Mouse (Mus musculus): ENCODE data around the gene Pramel5. TPM values are rescaled to one million over a fixed set of nuclear protein-coding genes. Genes with fewer than 3 reads are reported as not detected.
"Not testable (repeated sequence)": the region's sequence is repeated elsewhere in the genome, so short reads cannot be mapped to it uniquely, and the experiment has no call there.

Pramel5 gene
- not detected in 2 replicates for polyA plus RNA-seq (2014; fragmentation: Nextera tagmentation; extraction: Ambion mirVana)

- not testable (repeated sequence) for H3K4me2 ChIP-seq (replicated peaks); ATAC-seq (ENCODE audit: low FRiP score); H3K4me1 ChIP-seq (replicated peaks; ENCODE audit: control insufficient read depth, insufficient read depth, low read length); H3K9ac ChIP-seq; H3K27me3 ChIP-seq (ENCODE audit: control insufficient read depth, insufficient read depth, low read length); H3K4me3 ChIP-seq (replicated peaks; ENCODE audit: low read length); H3K36me3 ChIP-seq (replicated peaks; ENCODE audit: control insufficient read depth, insufficient read depth); DNase-seq (ENCODE audit: low spot score); H3K27ac ChIP-seq
- WGBS, result 64% methylated on average over 1 of the region's 1 CpGs
- 0 out of 2 replicates have a peak, but pooled peaks cover 12% of the 10 kb centered on the region for H3K9me3 ChIP-seq (ENCODE audit: control insufficient read depth, low read length)
These were observed at the start of gene Pramel5 for GRCm38 (mm10) chr4:144280388-144280787. TSS of gene Pramel5 (minus strand) at chr4:144280488.

DNA sequence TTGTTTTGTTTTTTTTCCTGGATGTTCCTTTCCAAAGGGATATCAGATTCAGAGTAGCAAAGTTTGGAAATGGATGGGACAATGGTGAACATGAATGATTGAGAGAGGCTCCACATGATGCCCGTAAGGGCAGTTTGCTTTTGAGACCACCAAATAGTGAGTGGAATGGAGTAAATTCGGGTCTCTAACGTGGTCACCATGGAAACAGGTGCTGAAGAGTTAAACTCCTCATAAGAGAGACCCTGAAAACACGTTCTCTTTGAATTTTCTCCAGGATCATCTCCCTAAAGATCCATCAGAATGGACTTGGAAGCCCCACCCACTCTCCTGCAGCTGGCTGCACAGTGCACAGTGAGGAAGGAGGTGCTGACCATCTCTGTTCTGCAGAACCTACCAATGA, 49.7 kb upstream of the Pramel5 start, which contains the start of gene Gm13128:
Gene Gm13128, plus strand, starts transcription at position 301 of the 400 bp plus-strand sequence.
- not testable (repeated sequence) for H3K27ac ChIP-seq; H3K4me3 ChIP-seq (replicated peaks; ENCODE audit: low read length); H3K9ac ChIP-seq; H3K9me3 ChIP-seq (ENCODE audit: control insufficient read depth, low read length); H3K4me2 ChIP-seq (replicated peaks); H3K4me1 ChIP-seq (replicated peaks; ENCODE audit: control insufficient read depth, insufficient read depth, low read length); H3K27me3 ChIP-seq (ENCODE audit: control insufficient read depth, insufficient read depth, low read length); H3K36me3 ChIP-seq (replicated peaks; ENCODE audit: control insufficient read depth, insufficient read depth); ATAC-seq (ENCODE audit: low FRiP score); DNase-seq (ENCODE audit: low spot score)
- 64% methylated on average over 4 of the region's 4 CpGs for WGBS

- ATAC-seq (ENCODE audit: low FRiP score), result not testable (repeated sequence)
These were observed 32.6 kb upstream of the Pramel5 start for GRCm38 (mm10) chr4:144312666-144313460.

DNA sequence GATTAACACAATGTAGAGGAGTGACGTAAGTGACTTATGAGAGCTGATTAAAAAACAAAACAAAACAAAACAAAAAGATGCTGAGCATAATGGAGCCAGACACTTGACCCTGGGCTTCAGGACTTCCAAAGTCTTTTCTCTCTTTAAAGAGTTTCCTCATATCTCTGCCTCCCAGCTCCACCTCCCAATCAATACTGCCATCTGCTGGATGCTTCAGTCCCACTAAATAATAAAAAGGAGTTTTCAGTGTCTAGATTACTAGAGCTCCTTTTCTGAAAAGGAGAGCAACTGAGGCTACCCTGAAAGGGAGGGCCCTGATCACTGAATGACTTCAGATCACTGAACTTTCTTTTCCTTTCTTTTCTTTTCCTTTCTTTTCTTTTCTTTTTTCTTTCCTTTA, 19.1 kb upstream of the Pramel5 start:
- H3K9ac ChIP-seq; H3K4me3 ChIP-seq (replicated peaks; ENCODE audit: low read length); DNase-seq (ENCODE audit: low spot score); H3K9me3 ChIP-seq (ENCODE audit: control insufficient read depth, low read length); H3K27ac ChIP-seq; H3K4me2 ChIP-seq (replicated peaks); ATAC-seq (ENCODE audit: low FRiP score); H3K27me3 ChIP-seq (ENCODE audit: control insufficient read depth, insufficient read depth, low read length); H3K36me3 ChIP-seq (replicated peaks; ENCODE audit: control insufficient read depth, insufficient read depth); H3K4me1 ChIP-seq (replicated peaks; ENCODE audit: control insufficient read depth, insufficient read depth, low read length): not testable (repeated sequence)
- WGBS, result 61% methylated on average over 1 of the region's 1 CpGs

More at GRCm38 (mm10) chr4:144312666-144313460, 32.6 kb upstream of the Pramel5 start:
- H3K4me1 ChIP-seq (replicated peaks; ENCODE audit: control insufficient read depth, insufficient read depth, low read length); H3K9me3 ChIP-seq (ENCODE audit: control insufficient read depth, low read length); H3K4me3 ChIP-seq (replicated peaks; ENCODE audit: low read length); H3K27me3 ChIP-seq (ENCODE audit: control insufficient read depth, insufficient read depth, low read length); H3K4me2 ChIP-seq (replicated peaks); DNase-seq (ENCODE audit: low spot score); H3K36me3 ChIP-seq (replicated peaks; ENCODE audit: control insufficient read depth, insufficient read depth); H3K9ac ChIP-seq; H3K27ac ChIP-seq: not testable (repeated sequence)
- 74% methylated on average over 2 of the region's 2 CpGs for WGBS

DNA sequence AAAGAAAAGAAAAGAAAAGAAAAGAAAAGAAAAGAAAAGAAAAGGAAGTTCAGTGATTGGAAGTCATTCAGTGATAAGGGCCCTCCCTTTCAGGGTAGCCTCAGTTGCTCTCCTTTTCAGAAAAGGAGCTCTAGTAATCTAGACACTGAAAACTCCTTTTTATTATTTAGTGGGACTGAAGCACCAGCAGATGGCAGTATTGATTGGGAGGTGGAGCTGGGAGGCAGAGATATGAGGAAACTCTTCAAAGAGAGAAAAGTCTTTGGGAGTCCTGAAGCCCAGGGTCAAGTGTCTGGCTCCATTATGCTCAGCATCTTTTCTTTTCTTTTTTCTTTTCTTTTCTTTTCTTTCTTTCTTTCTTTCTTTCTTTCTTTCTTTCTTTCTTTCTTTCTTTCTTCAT, 25.5 kb downstream of the Pramel5 start:
- not testable (repeated sequence) for H3K4me3 ChIP-seq (replicated peaks; ENCODE audit: low read length); DNase-seq (ENCODE audit: low spot score); H3K4me2 ChIP-seq (replicated peaks); H3K4me1 ChIP-seq (replicated peaks; ENCODE audit: control insufficient read depth, insufficient read depth, low read length); H3K27me3 ChIP-seq (ENCODE audit: control insufficient read depth, insufficient read depth, low read length); H3K27ac ChIP-seq; H3K36me3 ChIP-seq (replicated peaks; ENCODE audit: control insufficient read depth, insufficient read depth); ATAC-seq (ENCODE audit: low FRiP score); H3K9ac ChIP-seq
- H3K9me3 ChIP-seq (ENCODE audit: control insufficient read depth, low read length), result peaks cover 17% of the 10 kb centered on the region; the same call in 1 of the 2 replicates

Other genes with a start within 250 kb of the Pramel5 start
- gene Pramel4, start 221.4 kb downstream of the Pramel5 start, polyA plus RNA-seq (2014; fragmentation: Nextera tagmentation; extraction: Ambion mirVana), result not detected in 2 replicates
- not detected in 2 replicates for gene Gm13102, start 174.0 kb downstream of the Pramel5 start, polyA plus RNA-seq (2014; fragmentation: Nextera tagmentation; extraction: Ambion mirVana)
- not detected in 2 replicates for gene Oog3, start 117.8 kb downstream of the Pramel5 start, polyA plus RNA-seq (2014; fragmentation: Nextera tagmentation; extraction: Ambion mirVana)
- gene Oog2, start 89.8 kb downstream of the Pramel5 start, polyA plus RNA-seq (2014; fragmentation: Nextera tagmentation; extraction: Ambion mirVana), result not detected in 2 replicates
- not detected in 2 replicates for gene C87977, start 67.2 kb downstream of the Pramel5 start, polyA plus RNA-seq (2014; fragmentation: Nextera tagmentation; extraction: Ambion mirVana)
- not detected in 2 replicates for gene Gm13128, start 49.8 kb upstream of the Pramel5 start, polyA plus RNA-seq (2014; fragmentation: Nextera tagmentation; extraction: Ambion mirVana)
- gene Gm13119, start 77.5 kb upstream of the Pramel5 start, polyA plus RNA-seq (2014; fragmentation: Nextera tagmentation; extraction: Ambion mirVana), result not detected in 2 replicates
- not detected in 2 replicates for gene Pramef20, start 97.4 kb upstream of the Pramel5 start, polyA plus RNA-seq (2014; fragmentation: Nextera tagmentation; extraction: Ambion mirVana)
- gene Pramef12, start 128.0 kb upstream of the Pramel5 start, polyA plus RNA-seq (2014; fragmentation: Nextera tagmentation; extraction: Ambion mirVana), result not detected in 2 replicates
- 0.29 TPM in 1 of 2 replicates, not detected in the other for gene 1700012P22Rik, start 158.3 kb upstream of the Pramel5 start, polyA plus RNA-seq (2014; fragmentation: Nextera tagmentation; extraction: Ambion mirVana)
- not detected in 2 replicates for gene Gm9944, start 172.8 kb upstream of the Pramel5 start, polyA plus RNA-seq (2014; fragmentation: Nextera tagmentation; extraction: Ambion mirVana)
- gene Aadacl3, start 183.3 kb upstream of the Pramel5 start, polyA plus RNA-seq (2014; fragmentation: Nextera tagmentation; extraction: Ambion mirVana), result not detected in 2 replicates
- not detected in 2 replicates for gene 9430007A20Rik, start 239.3 kb upstream of the Pramel5 start, polyA plus RNA-seq (2014; fragmentation: Nextera tagmentation; extraction: Ambion mirVana)

All from hindbrain, embryonic 14.5 days (tissue).